Mouse (Mus musculus) cerebellum, adult 11-12 months (tissue): Measurements from ENCODE around the gene Il4i1.

Source experiments
- DNase-seq: peaks from one replicate; pipeline ENCODE4 v3.0.0; 2022

Il4i1 gene

DNA sequence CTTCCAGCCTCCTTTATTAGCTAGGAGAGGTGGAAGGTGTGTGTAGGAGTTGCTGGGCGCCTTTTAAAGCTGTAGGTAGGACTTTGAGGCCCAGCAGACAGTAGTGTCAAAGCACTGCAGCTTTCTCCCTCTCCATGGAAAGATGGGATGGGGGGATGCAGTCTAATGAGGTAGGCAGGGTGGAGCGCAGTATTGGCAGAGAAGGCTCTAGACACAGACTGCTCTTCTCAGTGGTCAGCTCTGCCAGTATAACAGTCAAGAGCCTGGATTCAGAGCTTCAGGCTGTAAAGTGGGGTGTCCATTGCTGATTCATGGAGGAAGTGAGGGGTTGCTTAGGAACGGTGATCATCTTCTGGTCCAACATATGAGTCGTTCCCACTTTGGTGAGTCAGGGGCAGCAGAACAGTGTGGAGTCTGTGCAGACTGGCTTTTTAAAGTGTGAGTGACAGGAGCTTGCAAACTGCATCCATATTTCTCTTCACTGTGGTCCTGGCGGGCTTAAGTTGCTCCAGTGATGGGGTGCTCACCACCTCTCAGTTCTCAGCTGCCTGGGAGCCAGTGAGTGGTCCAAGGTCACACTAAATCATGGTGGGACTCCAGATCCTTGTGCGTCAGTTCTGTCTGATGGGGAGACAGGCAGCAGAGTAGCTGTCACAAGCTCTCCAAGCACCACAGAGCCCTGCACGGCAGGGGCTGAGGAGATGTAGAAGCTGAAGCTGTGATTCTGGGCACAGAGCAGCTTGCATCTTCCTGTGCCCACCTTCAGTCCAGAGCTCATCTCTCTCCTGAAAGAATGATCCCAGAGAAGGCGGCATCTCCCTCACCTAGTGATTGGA lies 34.8 kb downstream of the Il4i1 start:
- DNase-seq: peak; percentile 60

GRCm38 (mm10) chr7:44851625-44852234 lies 35.5 kb downstream of the Il4i1 start:
- DNase-seq: no peak

GRCm38 (mm10) chr7:44852259-44853027 lies 36.3 kb downstream of the Il4i1 start:
- peak; percentile 70 for DNase-seq

DNA sequence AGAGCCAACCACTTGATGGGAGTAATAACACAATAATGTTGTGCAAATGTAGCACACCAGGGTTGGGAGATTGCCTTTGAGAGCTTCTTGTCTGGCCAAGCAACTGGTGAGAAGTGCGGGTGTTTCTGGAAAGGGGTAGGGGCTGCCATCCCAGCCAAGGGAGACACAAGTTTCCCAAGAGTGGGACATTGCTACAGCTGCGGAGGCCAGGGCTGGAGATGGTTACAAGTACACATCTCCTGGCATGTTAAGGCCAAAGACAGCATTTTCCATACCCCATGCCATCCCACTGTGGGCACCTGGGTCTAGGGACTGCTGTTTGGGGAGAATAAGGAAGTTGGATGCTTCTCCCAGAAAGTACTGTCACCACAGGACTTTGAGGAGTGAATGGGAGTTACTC lies 36.9 kb downstream of the Il4i1 start:
- peak; percentile 62 for DNase-seq

- peak; percentile 75 for DNase-seq
Observed at GRCm38 (mm10) chr7:44853596-44854355, 37.6 kb downstream of the Il4i1 start.

DNA sequence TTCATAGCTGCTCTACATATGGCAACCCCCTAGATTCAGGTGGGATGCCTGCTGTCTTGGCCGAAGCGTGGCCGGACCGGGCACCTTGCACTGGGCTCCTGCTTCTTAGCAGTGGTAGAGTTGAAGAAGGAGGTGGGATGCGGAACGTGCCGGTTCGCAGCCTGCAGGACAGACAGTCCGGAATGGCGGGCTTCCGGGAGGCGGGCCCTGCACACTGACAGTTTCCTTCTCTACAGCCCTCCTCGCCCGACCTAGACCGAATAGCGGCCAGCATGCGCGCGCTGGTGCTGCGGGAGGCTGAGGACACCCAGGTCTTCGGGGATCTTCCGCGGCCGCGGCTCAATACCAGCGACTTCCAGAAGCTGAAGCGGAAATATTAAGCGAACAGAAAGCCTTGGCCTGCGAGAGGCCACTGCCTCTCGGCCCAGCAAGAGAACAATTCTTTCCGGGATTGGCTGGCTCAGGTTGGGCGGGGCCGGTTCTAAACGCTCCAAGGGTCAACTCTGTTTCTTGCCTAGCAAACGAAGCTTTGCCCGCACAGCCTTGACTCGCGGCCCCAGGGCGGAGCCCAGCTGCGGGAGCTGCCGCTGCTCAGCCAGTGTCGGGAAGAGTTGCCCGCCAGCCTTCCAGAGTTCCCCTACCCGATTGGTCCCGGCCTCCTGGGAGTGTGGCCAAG lies 38.3 kb downstream of the Il4i1 start:
- peak; percentile 84 for DNase-seq

GRCm38 (mm10) chr7:44855036-44855435 lies 38.8 kb downstream of the Il4i1 start:
- no peak for DNase-seq

- peak; percentile 50 for DNase-seq
Observed at GRCm38 (mm10) chr7:44856265-44856916, 40.2 kb downstream of the Il4i1 start.

DNA sequence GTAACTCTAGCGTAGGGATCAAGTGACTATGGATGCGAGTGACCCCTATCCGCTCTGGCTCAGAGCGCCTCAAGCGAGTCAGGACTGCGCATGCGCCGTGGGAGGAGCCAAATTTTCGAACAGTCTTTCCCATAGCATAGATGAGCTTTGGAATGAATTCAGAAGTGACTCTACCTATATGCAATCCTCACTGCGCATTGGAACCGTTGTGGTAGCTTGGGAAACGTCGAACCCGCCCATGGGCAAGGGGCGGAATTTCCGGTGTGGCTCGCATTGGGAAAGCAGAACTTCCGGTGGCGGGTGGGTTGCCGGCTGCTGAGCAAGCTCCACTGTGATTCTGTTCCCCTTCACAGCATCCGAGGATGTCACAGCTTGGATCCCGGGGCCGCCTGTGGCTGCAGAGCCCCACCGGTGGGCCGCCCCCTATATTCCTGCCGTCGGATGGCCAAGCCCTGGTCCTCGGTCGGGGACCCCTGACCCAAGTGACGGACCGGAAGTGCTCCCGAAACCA lies 40.9 kb downstream of the Il4i1 start, which contains the start of gene Pnkp:
Gene Pnkp, plus strand, starts transcription at position 98 of the 511 bp plus-strand sequence.
- DNase-seq: peak; percentile 86

DNA sequence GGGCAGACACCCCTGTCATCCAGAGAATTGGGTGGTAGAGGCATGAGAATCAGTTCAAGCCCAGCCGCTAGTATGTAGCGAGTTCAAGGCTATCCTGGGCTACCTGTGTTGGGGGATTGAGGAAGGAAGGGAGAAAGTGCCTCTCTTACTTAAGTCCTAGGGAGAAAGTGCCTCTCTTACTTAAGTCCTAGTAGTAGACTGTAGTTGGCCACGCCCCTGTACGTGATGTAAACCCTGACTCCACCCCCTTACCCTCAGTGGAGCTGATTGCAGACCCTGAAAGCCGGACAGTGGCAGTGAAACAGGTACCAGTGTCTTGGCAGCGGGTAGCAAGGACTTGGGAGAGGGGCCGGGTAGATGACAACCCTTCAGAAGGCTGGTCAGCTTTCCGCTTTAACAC lies 41.7 kb downstream of the Il4i1 start:
- DNase-seq: peak; percentile 72

- peak; percentile 59 for DNase-seq
Observed at GRCm38 (mm10) chr7:44859896-44860295, 43.7 kb downstream of the Il4i1 start.

DNA sequence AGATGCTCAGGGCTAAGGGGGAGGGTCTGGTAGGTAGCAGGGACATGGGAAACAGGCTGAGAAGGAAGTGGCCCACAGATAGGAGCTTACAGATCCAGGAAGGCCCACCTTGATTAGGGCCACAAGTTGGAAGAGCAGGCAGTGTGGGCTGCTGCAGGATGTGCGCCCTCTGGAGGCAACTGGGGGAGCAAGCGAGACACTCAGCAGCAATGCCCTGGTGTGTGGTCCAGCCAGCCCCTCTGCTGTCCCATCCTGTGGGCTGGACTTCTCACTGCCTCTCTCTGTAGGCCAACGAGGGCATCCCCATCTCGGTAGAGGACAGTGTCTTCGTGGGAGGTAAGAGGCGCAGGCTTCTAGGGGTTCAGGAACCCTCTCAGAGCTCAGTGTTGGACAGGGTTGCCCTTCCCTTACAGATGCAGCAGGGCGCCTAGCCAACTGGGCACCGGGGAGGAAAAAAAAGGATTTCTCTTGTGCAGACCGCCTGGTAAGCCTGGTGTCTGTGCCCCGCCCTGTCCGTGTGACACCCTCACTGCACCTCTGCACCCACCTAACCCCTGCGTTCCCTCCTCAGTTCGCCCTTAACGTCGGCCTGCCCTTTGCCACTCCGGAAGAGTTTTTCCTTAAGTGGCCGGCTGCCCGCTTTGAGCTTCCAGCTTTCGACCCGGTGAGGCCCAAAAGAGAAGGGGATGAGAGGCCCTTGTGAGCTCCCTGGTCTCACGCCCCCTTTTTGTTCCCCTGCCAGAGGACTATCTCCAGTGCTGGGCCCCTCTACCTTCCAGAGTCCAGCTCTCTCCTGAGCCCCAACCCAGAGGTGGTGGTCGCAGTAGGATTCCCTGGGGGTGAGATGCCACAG lies 44.6 kb downstream of the Il4i1 start:
- peak; percentile 68 for DNase-seq

DNA sequence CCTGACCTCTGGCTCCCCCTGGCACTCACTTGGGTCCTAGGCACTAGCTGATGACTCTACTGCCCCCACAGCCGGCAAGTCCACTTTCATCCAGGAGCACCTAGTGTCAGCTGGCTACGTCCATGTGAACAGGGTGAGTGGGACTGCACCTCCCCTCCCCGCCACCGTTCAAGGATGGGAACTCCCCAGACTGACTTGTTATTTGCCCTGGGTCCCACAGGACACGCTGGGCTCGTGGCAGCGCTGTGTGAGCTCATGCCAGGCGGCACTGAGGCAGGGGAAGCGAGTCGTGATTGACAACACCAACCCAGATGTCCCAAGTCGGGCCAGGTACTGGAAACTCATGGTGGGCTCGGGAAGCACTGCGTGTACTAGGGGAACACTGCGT lies 45.2 kb downstream of the Il4i1 start:
- DNase-seq: peak; percentile 64

DNA sequence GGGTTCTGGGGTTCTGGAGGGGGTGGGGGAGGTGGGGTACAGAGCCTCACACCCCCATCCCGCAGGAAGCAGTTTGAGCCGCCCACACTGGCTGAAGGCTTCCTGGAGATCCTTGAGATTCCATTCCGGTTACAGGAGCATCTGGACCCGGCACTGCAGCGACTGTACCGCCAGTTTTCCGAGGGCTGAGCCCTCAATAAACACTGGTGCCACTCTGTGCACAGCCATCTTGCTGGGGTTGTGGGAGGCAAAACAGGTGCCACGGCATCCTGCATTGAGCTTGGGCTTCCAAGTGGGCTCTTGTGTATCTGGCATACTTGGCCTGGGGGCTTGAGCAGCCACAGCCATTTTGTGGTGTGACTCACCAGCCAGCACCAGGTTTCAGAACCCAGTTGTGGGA lies 46.2 kb downstream of the Il4i1 start:
- DNase-seq: no peak

DNA sequence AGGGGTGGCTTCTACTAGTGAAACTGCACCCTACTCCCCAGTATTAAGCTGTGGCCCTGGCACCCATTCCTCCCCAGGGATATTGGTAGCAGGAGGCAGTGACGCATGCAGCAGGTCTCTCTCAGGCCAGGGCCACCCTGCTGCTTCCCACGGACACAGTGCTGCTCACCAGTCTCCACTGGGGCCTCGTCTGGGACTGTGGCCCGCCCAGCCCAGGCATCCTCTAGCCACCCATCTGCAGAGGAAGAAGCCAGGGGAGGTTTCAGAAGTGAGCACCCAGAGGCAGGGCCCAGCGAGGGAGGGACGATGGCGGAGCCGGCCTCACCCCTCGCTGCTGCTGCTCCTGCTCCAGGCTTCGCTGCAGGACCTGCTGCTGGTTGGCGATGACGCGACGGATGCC lies 47.0 kb downstream of the Il4i1 start:
- DNase-seq: peak; percentile 52

DNA sequence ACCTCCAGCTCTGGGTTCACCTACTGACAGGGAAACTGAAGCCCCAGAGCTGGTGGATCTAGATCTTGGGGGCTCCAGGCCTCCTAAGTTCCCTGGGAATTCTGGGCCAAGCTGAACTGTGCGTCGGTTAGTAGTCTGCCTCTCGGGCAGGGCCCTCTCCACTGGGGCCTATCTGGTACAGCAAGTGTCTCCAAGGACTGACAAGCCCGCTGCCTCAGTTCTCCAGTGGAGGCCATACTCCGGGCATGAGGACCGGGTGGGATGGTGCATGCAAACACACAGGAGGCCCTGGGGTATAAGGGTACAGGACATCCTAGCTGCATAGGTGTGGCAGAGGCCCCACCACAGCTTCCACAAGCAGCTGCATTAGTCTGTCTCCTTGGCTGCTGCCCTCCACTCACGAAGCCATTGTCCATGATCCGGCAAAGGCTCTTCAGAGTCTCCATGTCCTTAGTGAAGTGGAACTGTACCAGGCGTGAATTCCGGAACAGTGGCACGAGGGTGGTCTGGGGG lies 47.9 kb downstream of the Il4i1 start:
- no peak for DNase-seq

DNA sequence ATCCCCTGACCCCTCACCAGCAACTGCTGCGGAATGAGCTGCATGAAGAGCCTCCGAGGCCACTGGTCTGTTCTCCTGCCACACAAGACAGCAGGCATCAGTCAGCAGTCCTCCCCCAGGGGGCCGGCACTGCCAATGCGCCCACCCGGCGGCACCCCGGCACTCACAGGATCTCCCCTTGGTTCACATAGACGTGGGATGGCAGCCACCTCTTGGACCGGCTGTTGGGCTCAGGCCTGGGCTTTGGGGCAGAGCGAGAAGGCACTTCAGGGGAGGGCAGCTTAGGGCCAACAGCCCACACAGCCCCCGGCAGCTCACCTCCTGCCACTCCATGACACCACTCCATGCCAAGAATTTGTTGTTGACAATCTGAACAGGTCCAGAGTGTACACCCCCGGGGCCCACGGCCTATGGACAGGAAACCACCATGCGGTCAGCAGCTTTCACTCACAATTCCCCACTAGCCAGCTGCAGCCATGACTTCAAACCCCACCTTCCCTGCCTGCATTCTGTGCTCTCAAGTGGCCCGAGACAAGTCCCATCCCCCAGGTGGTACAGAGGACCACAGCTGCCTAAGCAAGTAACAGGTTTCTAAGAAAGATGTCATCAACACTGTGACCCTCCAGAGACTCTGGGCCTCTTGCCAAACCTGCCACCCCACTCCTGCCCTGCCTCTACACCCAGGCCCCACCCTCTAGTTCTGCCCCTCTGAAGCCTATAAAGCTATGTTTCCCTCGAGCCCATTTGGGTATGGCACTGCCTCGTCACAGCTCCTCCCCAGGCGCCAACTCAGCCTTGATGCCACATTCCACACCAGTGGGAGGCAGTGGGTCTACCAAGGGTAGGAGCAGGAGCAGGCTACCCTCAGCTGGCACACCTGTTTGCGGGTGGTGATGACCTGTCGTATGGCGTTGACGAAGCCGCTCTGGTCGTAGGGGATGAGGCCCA lies 48.7 kb downstream of the Il4i1 start:
- DNase-seq: peak; percentile 69

DNA sequence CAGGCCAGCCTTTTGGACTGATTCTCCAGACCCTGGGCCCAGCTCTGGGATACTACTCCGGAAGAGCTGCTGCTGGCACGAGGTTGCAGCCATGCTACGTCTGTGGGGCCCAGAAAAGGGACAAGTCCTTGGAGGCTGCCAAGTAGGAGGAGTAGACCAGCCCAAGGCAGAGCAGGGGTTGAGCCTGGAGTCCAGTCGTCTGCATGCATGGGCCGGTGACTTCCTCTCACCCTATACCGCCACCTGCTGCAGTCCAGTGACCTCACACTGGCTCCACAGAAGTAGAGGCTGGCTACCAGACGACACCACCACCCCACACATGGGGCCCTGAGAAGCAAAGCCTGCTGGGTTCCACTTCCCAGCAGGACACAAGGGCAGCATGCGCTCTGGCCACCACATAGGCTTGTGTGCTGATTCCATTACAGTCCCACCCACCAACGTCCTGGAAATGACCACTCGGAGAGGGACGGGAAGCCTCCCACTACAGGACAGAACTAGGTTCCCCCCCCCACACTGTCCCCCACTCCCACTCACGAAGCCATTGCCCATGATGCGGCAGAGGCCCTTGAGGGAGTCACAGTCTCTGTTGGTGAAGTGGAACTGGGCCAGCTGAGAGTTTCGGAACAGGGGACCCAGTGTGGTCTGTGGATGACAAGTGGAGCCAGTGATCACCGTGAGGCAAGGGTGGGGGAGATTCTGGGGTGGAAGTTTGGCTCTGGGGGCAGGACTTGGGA lies 50.3 kb downstream of the Il4i1 start:
- DNase-seq: peak; percentile 75
